Mouse (Mus musculus): ENCODE results near the gene Obscn.

GRCm38 (mm10) chr11:58954420-58955142 is 181.6 kb downstream of the Obscn start, which contains the start of the genes Hist3h2a and Trim17:
- TF ChIP-seq POLR2A (IDR thresholded peaks at IDR 0.05; ENCODE audit: borderline replicate concordance, control insufficient read depth, low read depth, low read length) (peak; percentile 98), CTCF (IDR thresholded peaks at IDR 0.05; ENCODE audit: control insufficient read depth, insufficient read depth, low read length) (peak; percentile 29; the same call in 1 of the 2 replicates)
